Mouse (Mus musculus): ENCODE data around the gene Hist1h2ao.
"Not testable (repeated sequence)": the region's sequence is repeated elsewhere in the genome, so short reads cannot be mapped to it uniquely, and the experiment has no call there.

The Hist1h2ao gene

DNA sequence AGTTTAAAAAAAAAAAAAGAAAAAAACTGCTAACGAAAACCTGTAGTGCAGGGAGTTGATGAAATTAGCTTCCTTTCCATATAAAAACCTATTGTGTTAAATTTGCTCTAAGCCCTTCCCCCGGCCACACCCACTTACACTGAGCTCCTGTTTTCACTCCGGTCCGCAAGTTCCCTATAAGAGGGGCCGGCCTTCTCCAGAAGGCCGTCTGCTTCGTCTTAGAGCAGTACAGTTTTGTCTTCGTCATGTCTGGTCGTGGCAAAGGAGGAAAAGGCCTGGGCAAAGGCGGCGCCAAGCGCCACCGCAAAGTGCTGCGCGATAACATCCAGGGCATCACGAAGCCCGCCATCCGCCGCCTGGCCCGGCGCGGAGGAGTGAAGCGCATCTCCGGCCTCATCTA lies 1.3 kb downstream of the Hist1h2ao start, which contains the start of gene Hist1h4m:
Gene Hist1h4m, plus strand, starts transcription at position 208 of the 400 bp plus-strand sequence.
- not testable (repeated sequence) for DNase-seq (ENCODE audit: low spot score)

- not testable (repeated sequence) for DNase-seq (ENCODE audit: low spot score)
Observed at GRCm38 (mm10) chr13:21812092-21812491, 1.8 kb downstream of the Hist1h2ao start.

- DNase-seq (ENCODE audit: low spot score): not testable (repeated sequence)
Observed at GRCm38 (mm10) chr13:21820082-21820890, 10.0 kb downstream of the Hist1h2ao start.

GRCm38 (mm10) chr13:21828511-21828910 lies 18.2 kb downstream of the Hist1h2ao start:
- no peak for DNase-seq (ENCODE audit: low spot score)

DNA sequence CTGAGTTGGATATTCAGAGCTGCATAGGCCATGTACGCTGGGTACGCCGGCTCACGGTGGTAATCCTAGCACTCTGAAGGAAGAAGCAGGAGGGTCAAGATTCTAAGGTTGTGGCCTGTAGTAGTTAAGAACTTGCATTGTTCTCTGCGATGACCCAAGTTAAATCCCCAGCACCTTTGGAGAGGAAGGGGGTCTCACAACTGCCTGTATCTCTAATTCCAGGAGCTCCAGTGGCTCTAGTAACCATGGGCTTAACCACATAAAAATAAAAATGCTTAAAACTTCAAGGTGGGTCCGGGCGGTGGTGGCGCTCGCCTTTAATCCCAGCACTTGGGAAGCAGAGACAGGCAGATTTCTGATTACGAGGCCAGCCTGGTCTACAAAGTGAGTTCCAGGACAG lies 20.1 kb downstream of the Hist1h2ao start:
- DNase-seq (ENCODE audit: low spot score): peak; percentile 10

- not testable (repeated sequence) for DNase-seq (ENCODE audit: low spot score)
Observed at GRCm38 (mm10) chr13:21831418-21832394, 21.4 kb downstream of the Hist1h2ao start, which contains the start of gene Hist1h4n. Gene Hist1h4n, minus strand, starts transcription at chr13:21832196.

DNA sequence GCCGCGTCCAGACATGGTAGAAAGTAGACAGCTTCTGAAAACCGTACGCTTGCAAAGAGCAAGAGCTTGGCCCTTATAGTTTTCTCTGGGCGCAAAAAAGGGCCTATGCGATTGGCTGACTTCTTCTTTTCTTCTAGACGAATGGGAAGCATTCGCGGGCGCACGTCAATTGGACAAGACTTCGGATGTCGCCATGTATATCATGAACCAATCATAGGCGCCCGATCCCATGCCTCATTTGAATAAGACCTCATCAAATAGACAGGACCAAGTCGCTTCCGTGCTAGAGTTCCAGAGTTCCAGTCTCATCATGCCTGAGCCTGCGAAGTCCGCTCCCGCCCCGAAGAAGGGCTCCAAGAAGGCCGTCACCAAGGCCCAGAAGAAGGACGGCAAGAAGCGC lies 23.2 kb downstream of the Hist1h2ao start, which contains the start of the genes Hist1h2ap and Hist1h2br:
Gene Hist1h2ap, minus strand, starts transcription at position 47 of the 400 bp plus-strand sequence.
Gene Hist1h2br, plus strand, starts transcription at position 283 of the 400 bp plus-strand sequence.
- DNase-seq (ENCODE audit: low spot score): not testable (repeated sequence)

DNA sequence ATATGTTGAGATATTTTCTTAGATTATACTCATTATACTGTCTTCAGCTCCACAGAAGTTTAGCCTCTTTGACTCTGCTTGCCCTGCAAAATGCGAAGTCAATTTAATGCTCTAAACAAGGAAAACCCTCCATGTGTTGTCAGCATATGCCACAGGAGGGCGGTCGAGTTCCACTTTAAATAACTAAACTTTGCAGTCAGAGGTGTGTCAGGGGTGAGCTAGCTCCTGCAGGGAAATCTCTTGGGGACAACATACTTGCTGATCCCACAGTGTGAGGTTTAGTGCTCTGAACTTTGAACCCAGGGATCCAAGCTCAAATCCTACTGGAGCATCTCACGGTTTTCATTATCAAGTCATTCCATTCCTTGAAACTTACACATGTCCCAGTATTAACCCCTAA lies 30.2 kb downstream of the Hist1h2ao start:
- DNase-seq (ENCODE audit: low spot score): not testable (repeated sequence)

DNA sequence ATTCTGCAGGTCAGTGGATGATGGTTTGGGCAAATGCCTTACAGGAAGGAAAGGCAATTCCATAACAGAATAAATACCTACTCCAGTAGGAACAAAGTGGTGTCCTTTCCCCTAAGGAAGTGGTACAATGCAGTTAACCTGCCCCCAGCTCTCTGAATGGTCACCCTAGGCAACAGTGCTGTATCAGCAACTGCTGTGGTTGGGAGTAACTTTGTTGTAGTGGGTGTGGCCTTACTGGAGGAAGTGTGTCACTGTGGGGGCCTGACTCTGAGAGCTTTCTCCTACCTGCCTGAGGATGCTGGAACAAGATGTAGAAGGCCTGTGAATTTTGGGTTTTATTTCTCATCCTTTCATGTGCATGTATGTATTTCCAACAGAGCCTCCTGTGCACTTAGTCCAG lies 36.1 kb downstream of the Hist1h2ao start:
- DNase-seq (ENCODE audit: low spot score): not testable (repeated sequence)

DNA sequence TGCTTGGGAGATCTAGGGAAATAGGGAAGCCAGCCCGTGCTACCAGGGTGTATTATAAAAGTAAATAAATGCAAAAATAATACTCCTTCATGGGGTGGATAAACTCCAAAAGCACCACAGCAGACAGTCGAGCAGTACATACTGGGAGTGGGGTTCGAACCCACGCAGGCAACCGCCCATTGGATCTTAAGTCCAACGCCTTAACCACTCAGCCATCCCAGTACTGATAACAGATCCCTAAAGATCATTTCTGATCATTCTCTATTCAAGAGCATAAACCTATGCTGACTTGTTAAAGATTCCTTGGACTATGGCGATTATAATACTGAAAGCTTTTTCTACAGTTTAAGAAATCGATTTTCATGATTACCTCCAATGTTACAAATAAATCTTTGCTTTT lies 37.6 kb downstream of the Hist1h2ao start:
- DNase-seq (ENCODE audit: low spot score): peak; percentile 78

DNA sequence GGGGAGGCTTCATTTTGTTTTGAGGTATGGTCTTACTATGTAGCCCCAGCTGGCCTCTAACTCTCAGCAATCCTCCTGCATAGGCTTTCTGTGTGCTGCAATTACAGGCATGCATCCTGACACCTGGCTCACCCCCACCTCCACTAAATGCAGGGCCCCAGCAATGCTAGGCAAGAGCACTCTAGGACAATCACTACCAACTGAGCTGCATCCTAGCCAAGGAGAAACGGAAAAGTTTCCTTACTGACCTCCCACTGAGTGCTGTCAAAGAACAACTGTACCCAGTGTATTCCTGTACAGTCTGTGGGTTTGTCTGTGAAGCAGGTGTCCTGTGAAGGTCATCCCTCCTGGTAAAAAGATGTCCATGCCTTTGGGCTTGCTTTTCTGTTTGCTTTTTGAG lies 40.4 kb downstream of the Hist1h2ao start:
- DNase-seq (ENCODE audit: low spot score): not testable (repeated sequence)

DNA sequence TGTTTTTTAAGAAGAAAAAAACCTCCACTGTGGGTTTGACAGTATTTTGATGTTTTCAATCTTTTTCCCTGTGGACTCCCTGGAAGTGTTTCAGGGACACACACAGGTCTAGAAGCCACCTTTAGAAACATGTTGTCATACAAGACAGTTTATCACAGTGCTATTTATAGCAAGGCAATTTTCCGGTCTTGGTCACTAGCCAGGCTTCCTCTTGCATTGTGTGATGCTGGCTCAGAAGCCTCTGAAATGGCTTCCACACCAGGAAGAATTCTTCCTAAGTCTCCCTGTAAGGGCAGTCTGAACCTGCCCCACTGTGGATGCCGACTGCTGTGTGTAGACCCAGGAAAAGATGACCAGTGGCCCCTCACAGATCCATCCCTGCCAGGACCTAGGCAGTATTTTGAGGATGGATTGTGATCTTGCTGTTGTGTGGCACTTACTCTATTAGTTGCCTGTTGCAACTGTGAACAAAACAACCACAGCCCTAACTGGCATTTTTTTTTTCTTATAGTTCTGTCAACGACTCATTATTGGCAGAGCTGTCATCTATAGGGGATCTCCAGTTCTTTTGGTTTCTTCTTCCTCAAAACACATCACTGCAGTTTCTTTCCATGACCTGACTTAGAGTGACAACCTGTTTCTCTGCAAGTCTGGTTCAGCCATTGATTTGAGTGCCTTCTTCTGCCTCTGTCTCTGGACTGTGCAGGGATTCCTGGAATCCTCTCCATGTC lies 42.1 kb downstream of the Hist1h2ao start:
- no peak for DNase-seq (ENCODE audit: low spot score)

GRCm38 (mm10) chr13:21855146-21855545 lies 44.9 kb downstream of the Hist1h2ao start:
- peak; percentile 85 for DNase-seq (ENCODE audit: low spot score)

- DNase-seq (ENCODE audit: low spot score): peak; percentile 65
Observed at GRCm38 (mm10) chr13:21855698-21856162, 45.5 kb downstream of the Hist1h2ao start.

All from embryo, embryonic 10 days (tissue).